22 mouse cellular contexts compared by ENCODE assay signal in genomic region chr1:84467664-84468063, GRCm38 (mm10).
DNase-seq lines count a peak whose midpoint lies in the region; ATAC-seq lines count a peak whose summit lies in the region.
"Had no signal": no experiment of that assay in that cellular context is flagged by ENCODE, and none has a peak within 500 bp of the region (broad histone marks: within the 10 kb centered on the region; RNA-seq: fewer than 3 reads in every experiment).

No protein-coding gene starts in this region.

- peak; percentile 49; the same call in 1 of the 2 replicates for ATAC-seq in forebrain, embryonic 12.5 days (ENCODE audit: low FRiP score)
- no peak for ATAC-seq in forebrain, embryonic 16.5 days
- ATAC-seq in hindbrain, embryonic 16.5 days = peak; percentile 51
- no peak for ATAC-seq in hindbrain, embryonic 13.5 days (ENCODE audit: low FRiP score)
- no peak for ATAC-seq in midbrain, embryonic 14.5 days (ENCODE audit: low FRiP score, low TSS enrichment)
- ATAC-seq: CD4-positive, CD25-positive, alpha-beta regulatory T cell, adult 4 months; forebrain, embryonic 13.5 days; inflammation-experienced regulatory T-cells, adult 6 months had no signal

- H3K9ac ChIP-seq in forebrain, embryonic 12.5 days = no peak overlapping the region
- H3K9ac ChIP-seq in forebrain, embryonic 16.5 days (replicated peaks; ENCODE audit: low read depth, low read length) = no peak overlapping the region
- H3K9ac ChIP-seq in hindbrain, embryonic 16.5 days (ENCODE audit: low read depth, low read length) = no peak overlapping the region
- no peak overlapping the region for H3K9ac ChIP-seq in hindbrain, embryonic 13.5 days
- H3K9ac ChIP-seq in midbrain, embryonic 14.5 days (replicated peaks; ENCODE audit: low read length) = no peak overlapping the region
- H3K9ac ChIP-seq: embryonic facial prominence, embryonic 12.5 days; forebrain, embryonic 13.5 days; heart, embryonic 15.5 days had no signal

- H3K27ac ChIP-seq in forebrain, embryonic 12.5 days = no peak overlapping the region
- H3K27ac ChIP-seq in forebrain, embryonic 16.5 days (ENCODE audit: low read length) = no peak overlapping the region
- H3K27ac ChIP-seq in hindbrain, embryonic 16.5 days (ENCODE audit: low read depth, low read length) = no peak overlapping the region
- H3K27ac ChIP-seq in hindbrain, embryonic 13.5 days = no peak overlapping the region
- 0 out of 2 replicates have a peak overlapping the region, but pooled peaks have one; percentile 6 for H3K27ac ChIP-seq in midbrain, embryonic 14.5 days (replicated peaks; ENCODE audit: low read depth, low read length)
- H3K27ac ChIP-seq: embryonic facial prominence, embryonic 12.5 days; forebrain, embryonic 13.5 days; heart, embryonic 15.5 days had no signal

- no peak overlapping the region for H3K4me3 ChIP-seq in forebrain, embryonic 12.5 days (replicated peaks)
- H3K4me3 ChIP-seq in forebrain, embryonic 16.5 days (replicated peaks; ENCODE audit: low read length) = no peak overlapping the region
- no peak overlapping the region for H3K4me3 ChIP-seq in hindbrain, embryonic 16.5 days (ENCODE audit: low read length)
- no peak overlapping the region for H3K4me3 ChIP-seq in hindbrain, embryonic 13.5 days
- no peak overlapping the region for H3K4me3 ChIP-seq in midbrain, embryonic 14.5 days (replicated peaks; ENCODE audit: low read depth, low read length)
- H3K4me3 ChIP-seq: embryonic facial prominence, embryonic 12.5 days; forebrain, embryonic 13.5 days; heart, embryonic 15.5 days had no signal

- H3K4me1 ChIP-seq in forebrain, embryonic 12.5 days = no peaks in the 10 kb centered on the region
- no peaks in the 10 kb centered on the region for H3K4me1 ChIP-seq in forebrain, embryonic 16.5 days (replicated peaks; ENCODE audit: control insufficient read depth, insufficient read depth, low read length)
- no peaks in the 10 kb centered on the region for H3K4me1 ChIP-seq in hindbrain, embryonic 16.5 days (ENCODE audit: control insufficient read depth, insufficient read depth, low read depth, low read length)
- no peaks in the 10 kb centered on the region for H3K4me1 ChIP-seq in hindbrain, embryonic 13.5 days (replicated peaks)
- H3K4me1 ChIP-seq in midbrain, embryonic 14.5 days (ENCODE audit: control insufficient read depth, insufficient read depth, low read length) = no peaks in the 10 kb centered on the region
- H3K4me1 ChIP-seq: embryonic facial prominence, embryonic 12.5 days; forebrain, embryonic 13.5 days; heart, embryonic 15.5 days had no signal

- no peaks in the 10 kb centered on the region for H3K36me3 ChIP-seq in forebrain, embryonic 12.5 days (replicated peaks)
- no peaks in the 10 kb centered on the region for H3K36me3 ChIP-seq in forebrain, embryonic 16.5 days (ENCODE audit: control insufficient read depth, insufficient read depth)
- H3K36me3 ChIP-seq in hindbrain, embryonic 16.5 days (ENCODE audit: control insufficient read depth, insufficient read depth, low read length) = no peaks in the 10 kb centered on the region
- peaks cover 5% of the 10 kb centered on the region for H3K36me3 ChIP-seq in hindbrain, embryonic 13.5 days
- 0 out of 2 replicates have a peak, but pooled peaks cover 2% of the 10 kb centered on the region for H3K36me3 ChIP-seq in midbrain, embryonic 14.5 days (ENCODE audit: control insufficient read depth, insufficient read depth, low read length)
- H3K36me3 ChIP-seq: embryonic facial prominence, embryonic 12.5 days; G1E; heart, embryonic 15.5 days had no signal

- no peaks in the 10 kb centered on the region for H3K9me3 ChIP-seq in forebrain, embryonic 12.5 days
- H3K9me3 ChIP-seq in forebrain, embryonic 16.5 days (ENCODE audit: control insufficient read depth, low read length) = no peaks in the 10 kb centered on the region
- no peaks in the 10 kb centered on the region for H3K9me3 ChIP-seq in hindbrain, embryonic 16.5 days (ENCODE audit: control insufficient read depth, low read length)
- no peaks in the 10 kb centered on the region for H3K9me3 ChIP-seq in hindbrain, embryonic 13.5 days
- H3K9me3 ChIP-seq in midbrain, embryonic 14.5 days (ENCODE audit: control insufficient read depth, low read length) = no peaks in the 10 kb centered on the region
- H3K9me3 ChIP-seq: embryonic facial prominence, embryonic 12.5 days; forebrain, embryonic 13.5 days; heart, embryonic 15.5 days had no signal

- peak; percentile 28 for DNase-seq in midbrain, embryonic 14.5 days
- no peak for DNase-seq in left cerebral cortex, postnatal 25 days (ENCODE audit: low spot score in 2 of 2)
- DNase-seq in adrenal gland, postnatal 25 days = no peak
- DNase-seq: adrenal gland, adult 8-10 months; B cell, adult 2 months; cerebellum, adult 11-12 months; cerebellum, adult 9-10 months; cerebellum, postnatal 25 days; gastrocnemius, postnatal 36 days; heart, adult 11 months; heart, postnatal 14 days had no signal

- no peaks in the 10 kb centered on the region for H3K27me3 ChIP-seq in forebrain, embryonic 12.5 days
- H3K27me3 ChIP-seq in forebrain, embryonic 16.5 days (replicated peaks; ENCODE audit: control insufficient read depth, insufficient read depth, low read length) = no peaks in the 10 kb centered on the region
- no peaks in the 10 kb centered on the region for H3K27me3 ChIP-seq in hindbrain, embryonic 16.5 days (replicated peaks; ENCODE audit: control insufficient read depth, insufficient read depth, low read length)
- no peaks in the 10 kb centered on the region for H3K27me3 ChIP-seq in hindbrain, embryonic 13.5 days
- no peaks in the 10 kb centered on the region for H3K27me3 ChIP-seq in midbrain, embryonic 14.5 days (ENCODE audit: control insufficient read depth, insufficient read depth, low read length)
- H3K27me3 ChIP-seq: embryonic facial prominence, embryonic 12.5 days; forebrain, embryonic 13.5 days; heart, embryonic 15.5 days had no signal

- H3K4me2 ChIP-seq in forebrain, embryonic 12.5 days = no peak overlapping the region
- H3K4me2 ChIP-seq in forebrain, embryonic 16.5 days (ENCODE audit: low read length) = no peak overlapping the region
- H3K4me2 ChIP-seq in hindbrain, embryonic 16.5 days (ENCODE audit: low read length) = no peak overlapping the region
- no peak overlapping the region for H3K4me2 ChIP-seq in hindbrain, embryonic 13.5 days
- no peak overlapping the region for H3K4me2 ChIP-seq in midbrain, embryonic 14.5 days (ENCODE audit: low read length)
- H3K4me2 ChIP-seq: embryonic facial prominence, embryonic 12.5 days; forebrain, embryonic 13.5 days; heart, embryonic 11.5 days; heart, embryonic 15.5 days had no signal

- 78% methylated on average over 3 of the region's 3 CpGs for WGBS in forebrain, embryonic 12.5 days
- 74% methylated on average over 3 of the region's 3 CpGs for WGBS in forebrain, embryonic 16.5 days
- 55% methylated on average over 3 of the region's 3 CpGs for WGBS in hindbrain, embryonic 16.5 days
- 68% methylated on average over 3 of the region's 3 CpGs for WGBS in hindbrain, embryonic 13.5 days
- WGBS in midbrain, embryonic 14.5 days = 63% methylated on average over 3 of the region's 3 CpGs

- intact Hi-C loops in left cerebral cortex, postnatal 25 days (cut with DNase I) = no loop called here

Comparison
In these comparisons a context has a peak if more than half of its experiments do, and no peak if none do; other contexts are left out.
1. ATAC-seq: peak in forebrain, embryonic 12.5 days (single experiment) and hindbrain, embryonic 16.5 days (single experiment); none in forebrain, embryonic 16.5 days (single experiment), hindbrain, embryonic 13.5 days (single experiment) and midbrain, embryonic 14.5 days (single experiment).